Mouse (Mus musculus) regulatory T cell (primary cell): ENCODE measurements around the gene Glp2r.

Experiments
- in situ Hi-C: fragments of 300-600 bp; cut with MboI, MseI; formaldehyde crosslinking; loops from one replicate; pipeline ENCODE4 v1.15.1; 2025; ENCODE audit warnings: high pct_unique_total_duplicates

Gene Glp2r

GRCm38 (mm10) chr11:67663437-67663836 is 107.5 kb downstream of the Glp2r start:
- in situ Hi-C loops, result loop anchor here (10.0 kb wide), 1 partner anchor 549 kb away; no protein-coding TSS in a partner anchor

GRCm38 (mm10) chr11:67661465-67661864 is 109.5 kb downstream of the Glp2r start:
- in situ Hi-C loops, result loop anchor here (10.0 kb wide), 1 partner anchor 547 kb away; no protein-coding TSS in a partner anchor

- in situ Hi-C loops, result no loop called here
Observed at GRCm38 (mm10) chr11:67657685-67658382, 113.1 kb downstream of the Glp2r start.

- in situ Hi-C loops, result no loop called here
Observed at GRCm38 (mm10) chr11:67656811-67657210, 114.1 kb downstream of the Glp2r start.

GRCm38 (mm10) chr11:67656366-67656765 is 114.6 kb downstream of the Glp2r start:
- in situ Hi-C loops, result no loop called here

GRCm38 (mm10) chr11:67655236-67655959 is 115.6 kb downstream of the Glp2r start:
- in situ Hi-C loops, result no loop called here

- in situ Hi-C loops, result no loop called here
Observed at GRCm38 (mm10) chr11:67654514-67654913, 116.4 kb downstream of the Glp2r start.

GRCm38 (mm10) chr11:67653521-67654090 is 117.3 kb downstream of the Glp2r start:
- in situ Hi-C loops, result no loop called here

- in situ Hi-C loops, result no loop called here
Observed at GRCm38 (mm10) chr11:67652893-67653255, 118.1 kb downstream of the Glp2r start.

GRCm38 (mm10) chr11:67652194-67652892 is 118.6 kb downstream of the Glp2r start:
- in situ Hi-C loops, result no loop called here

GRCm38 (mm10) chr11:67651731-67652130 is 119.2 kb downstream of the Glp2r start:
- in situ Hi-C loops, result no loop called here

GRCm38 (mm10) chr11:67649971-67650707 is 120.8 kb downstream of the Glp2r start:
- in situ Hi-C loops, result loop anchor here (5.0 to 10.0 kb wide), 2 partner anchors 123 to 275 kb away; no protein-coding TSS in a partner anchor

- in situ Hi-C loops, result loop anchor here (5.0 to 10.0 kb wide), 2 partner anchors 122 to 274 kb away; no protein-coding TSS in a partner anchor
Observed at GRCm38 (mm10) chr11:67648651-67649407, 122.1 kb downstream of the Glp2r start.

- in situ Hi-C loops, result loop anchor here (5.0 to 10.0 kb wide), 2 partner anchors 120 to 273 kb away; no protein-coding TSS in a partner anchor
Observed at GRCm38 (mm10) chr11:67647745-67648144, 123.2 kb downstream of the Glp2r start.

- in situ Hi-C loops, result loop anchor here (5.0 to 10.0 kb wide), 2 partner anchors 117 to 270 kb away; no protein-coding TSS in a partner anchor
Observed at GRCm38 (mm10) chr11:67644632-67645149, 126.3 kb downstream of the Glp2r start.

GRCm38 (mm10) chr11:67643465-67643864 is 127.5 kb downstream of the Glp2r start:
- in situ Hi-C loops, result loop anchor here (10.0 kb wide), 1 partner anchor 269 kb away; no protein-coding TSS in a partner anchor

- in situ Hi-C loops, result loop anchor here (10.0 kb wide), 1 partner anchor 268 kb away; no protein-coding TSS in a partner anchor
Observed at GRCm38 (mm10) chr11:67642835-67643234, 128.1 kb downstream of the Glp2r start.

- in situ Hi-C loops, result loop anchor here (10.0 kb wide), 1 partner anchor 268 kb away; no protein-coding TSS in a partner anchor
Observed at GRCm38 (mm10) chr11:67642421-67642820, 128.5 kb downstream of the Glp2r start.

GRCm38 (mm10) chr11:67640299-67640698 is 130.7 kb downstream of the Glp2r start:
- in situ Hi-C loops, result loop anchor here (10.0 kb wide), 1 partner anchor 265 kb away; no protein-coding TSS in a partner anchor

- in situ Hi-C loops, result no loop called here
Observed at GRCm38 (mm10) chr11:67638401-67638800, 132.6 kb downstream of the Glp2r start.
